Mouse (Mus musculus) heart, adult 8-10 months (tissue): ENCODE measurements around the gene Ergic1. TPM values are rescaled to one million over a fixed set of nuclear protein-coding genes. Genes with fewer than 3 reads are reported as not detected.

ENCODE experiments used
- DNase-seq: peaks from one replicate; pipeline ENCODE4 v3.0.0; 2022; ENCODE audit warnings: low spot score
- total RNA-seq, 4 experiments: library from RNA; stranded (reverse); gene quantifications; 2 replicates each; pipeline ENCODE4 v1.2.4; 2022

Ergic1 gene
- total RNA-seq, 4 experiments from 2014 or later, result 52.7 to 57.9 (median 55.4) TPM

DNA sequence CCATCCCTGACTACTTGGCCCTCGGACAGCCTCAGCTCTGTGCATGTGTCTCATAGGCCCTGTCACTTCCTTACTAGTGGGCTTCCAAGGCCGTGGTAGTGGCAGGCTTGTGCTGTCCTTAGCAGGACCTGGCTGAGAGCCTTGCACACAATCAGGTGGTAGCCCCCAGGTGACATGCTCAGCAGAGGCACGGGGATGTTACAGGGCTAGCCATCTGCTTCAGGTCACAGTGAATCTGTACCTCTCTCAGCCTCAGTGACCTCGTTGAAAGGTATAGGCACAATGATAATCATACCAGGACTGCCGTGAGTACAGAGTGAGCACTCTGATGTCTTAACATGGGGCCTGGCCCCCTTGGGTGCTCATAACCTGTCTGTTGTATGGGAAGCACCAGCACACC is 13.4 kb downstream of the Ergic1 start:
- no peak for DNase-seq

DNA sequence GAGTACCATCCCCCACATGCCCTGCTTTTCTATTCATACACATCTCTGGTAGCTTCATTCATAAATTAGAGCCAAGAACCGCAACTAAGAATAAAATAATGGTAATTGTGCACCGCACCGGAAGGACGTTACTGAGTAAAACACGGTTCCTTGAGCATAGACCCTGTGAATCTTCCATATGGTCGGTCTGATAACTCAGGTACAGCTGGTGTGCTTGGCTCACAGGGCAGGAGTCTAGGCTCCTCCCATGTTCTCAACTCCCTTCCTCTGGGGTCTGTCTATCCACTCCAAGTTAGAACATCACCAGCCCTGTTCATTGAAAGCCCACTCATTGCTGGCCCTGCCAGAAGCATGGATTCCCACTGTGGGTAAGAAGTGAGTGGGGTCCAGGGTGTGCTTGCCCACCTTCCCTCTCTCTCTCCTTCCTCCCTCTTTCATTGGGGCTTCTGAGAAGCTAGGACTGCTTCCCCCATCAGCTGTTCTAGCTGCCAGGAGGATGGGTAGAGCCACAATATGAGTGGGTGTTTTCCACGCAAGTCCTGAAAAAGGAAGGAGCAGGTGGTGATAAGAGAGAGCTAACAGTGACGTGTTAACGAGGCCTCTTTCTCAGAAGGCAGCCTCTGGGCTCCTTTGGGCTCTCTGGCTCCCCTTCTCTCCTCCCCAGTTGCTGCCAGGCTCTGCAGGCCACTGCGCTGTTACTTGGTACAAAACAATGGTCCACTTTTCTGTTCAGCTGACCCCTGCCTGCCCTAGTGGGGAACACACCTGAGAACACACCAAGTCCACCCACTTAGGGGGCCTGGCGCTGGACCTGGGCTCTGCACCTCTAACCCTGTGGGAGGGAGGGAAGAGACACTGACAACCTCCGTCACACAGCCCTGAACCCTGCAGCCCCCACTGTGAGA is 14.7 kb downstream of the Ergic1 start:
- DNase-seq, result no peak

DNA sequence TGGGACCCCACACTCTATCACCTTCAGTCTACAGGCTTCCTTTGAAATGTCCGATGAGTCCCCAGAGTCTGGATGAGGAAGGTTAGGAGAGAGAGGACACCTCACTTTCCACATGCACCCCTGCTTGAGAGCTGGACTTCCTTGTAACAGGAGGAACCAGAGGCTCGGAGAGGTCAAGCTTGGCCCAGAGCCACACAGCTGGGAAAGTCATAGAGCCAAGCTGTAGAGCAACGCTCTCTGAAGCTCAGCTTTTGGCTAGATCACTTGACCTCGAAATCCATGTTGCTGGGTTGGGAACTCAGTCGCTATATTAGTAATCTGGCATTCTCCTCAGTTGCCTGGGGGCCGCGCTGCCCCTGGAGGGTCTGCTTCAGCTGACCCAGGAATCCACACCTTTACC is 15.5 kb downstream of the Ergic1 start:
- DNase-seq, result peak; percentile 83

DNA sequence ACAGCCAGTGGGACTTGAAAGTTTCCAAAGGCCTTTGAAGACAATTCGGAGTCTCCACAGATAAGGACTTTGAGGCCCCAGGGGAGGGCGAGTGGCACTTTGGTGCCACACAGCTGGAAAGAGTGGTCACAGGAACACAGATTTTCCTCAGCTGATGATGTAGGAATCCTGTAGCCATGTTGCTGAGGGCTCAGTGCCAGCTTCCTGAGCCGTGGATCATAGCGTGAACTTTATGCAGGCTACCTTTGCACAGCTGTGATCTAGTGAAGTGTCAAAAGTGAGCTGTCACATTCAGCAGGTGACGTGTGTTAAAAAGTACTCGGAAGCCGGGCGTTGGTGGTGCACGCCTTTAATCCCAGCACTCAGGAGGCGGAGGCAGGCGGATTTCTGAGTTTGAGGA is 16.0 kb downstream of the Ergic1 start:
- DNase-seq, result no peak

DNA sequence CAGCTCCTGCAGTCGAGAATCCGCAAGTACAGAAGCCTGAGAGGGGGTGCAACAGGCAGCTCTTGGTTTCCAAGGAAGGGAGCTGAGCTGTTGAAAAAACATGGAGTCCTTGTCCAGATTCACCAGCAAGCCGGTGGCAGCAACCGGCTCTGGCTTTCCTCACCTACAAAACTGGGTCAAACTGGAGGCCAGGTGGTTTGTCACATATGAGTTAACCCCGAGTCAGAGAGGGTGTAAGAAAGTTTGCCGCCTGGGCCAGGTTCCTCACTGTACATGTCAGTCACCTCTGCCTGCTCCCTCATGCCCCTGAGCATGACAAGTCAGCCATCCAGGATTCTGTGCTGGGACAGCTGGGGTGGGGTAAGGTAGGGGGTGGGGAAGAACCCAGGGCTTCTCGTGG is 16.9 kb downstream of the Ergic1 start:
- no peak for DNase-seq

DNA sequence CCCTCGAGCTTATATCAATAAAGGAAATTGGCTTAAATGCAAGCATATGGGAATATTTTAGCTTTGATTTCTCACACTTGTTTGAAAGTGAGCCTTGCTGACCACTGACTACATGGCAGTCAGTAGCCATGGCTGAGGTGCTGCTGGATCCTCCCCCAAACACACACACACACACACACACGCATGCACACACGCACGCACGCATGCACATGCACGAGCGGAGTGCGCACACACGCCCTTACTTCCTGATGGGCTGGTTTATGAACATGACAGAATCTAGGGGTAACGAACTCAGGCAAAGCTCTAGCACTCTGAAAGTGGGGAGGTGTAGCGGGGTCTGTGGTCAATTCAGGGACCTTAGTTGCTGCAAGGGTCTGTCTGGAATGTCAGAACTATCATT is 17.5 kb downstream of the Ergic1 start:
- no peak for DNase-seq

DNA sequence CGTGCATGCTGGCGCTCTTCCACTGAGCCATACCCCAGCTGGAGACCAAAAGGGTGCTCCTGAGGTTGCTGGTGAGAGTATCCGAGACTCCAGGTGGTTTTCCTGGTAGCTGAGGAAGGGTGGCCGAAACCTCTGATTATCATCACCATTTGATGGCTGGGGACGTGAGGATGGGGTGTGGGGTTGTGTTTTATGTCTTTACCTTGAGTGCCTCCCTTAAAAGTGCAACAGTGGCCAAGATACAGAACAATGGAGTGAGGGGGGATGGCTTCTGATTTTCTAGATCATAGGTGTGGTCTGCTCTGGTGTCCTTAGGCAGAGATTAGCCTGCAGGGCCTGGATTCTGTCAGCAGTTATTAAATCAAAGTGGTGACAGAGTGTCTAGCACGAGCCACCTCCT is 18.1 kb downstream of the Ergic1 start:
- no peak for DNase-seq

DNA sequence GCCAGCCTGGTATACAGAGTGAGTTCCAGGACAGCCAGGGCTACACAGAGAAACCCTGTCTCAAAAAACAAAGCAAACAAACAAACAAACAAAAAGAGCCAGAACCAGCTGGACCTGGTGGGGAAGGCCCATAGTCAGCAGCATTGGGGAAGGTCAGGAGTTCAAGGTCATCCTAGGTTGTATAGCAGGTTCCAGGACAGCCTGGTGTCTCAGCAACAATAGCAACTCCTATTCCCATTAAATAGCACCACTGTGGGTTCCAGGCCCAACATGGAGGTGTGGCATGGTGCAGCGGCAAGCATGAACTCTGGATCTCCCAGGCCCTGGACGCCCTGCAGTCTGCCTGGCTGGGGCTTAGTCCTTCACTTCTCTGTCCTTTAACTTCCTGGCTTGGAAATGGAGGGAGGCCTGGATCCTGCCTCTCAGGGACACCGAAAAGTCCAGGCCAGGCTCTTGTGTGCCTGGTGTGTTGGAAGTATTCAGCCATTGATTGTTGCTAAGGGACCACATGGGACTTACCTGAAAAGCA is 19.6 kb downstream of the Ergic1 start:
- DNase-seq, result no peak

DNA sequence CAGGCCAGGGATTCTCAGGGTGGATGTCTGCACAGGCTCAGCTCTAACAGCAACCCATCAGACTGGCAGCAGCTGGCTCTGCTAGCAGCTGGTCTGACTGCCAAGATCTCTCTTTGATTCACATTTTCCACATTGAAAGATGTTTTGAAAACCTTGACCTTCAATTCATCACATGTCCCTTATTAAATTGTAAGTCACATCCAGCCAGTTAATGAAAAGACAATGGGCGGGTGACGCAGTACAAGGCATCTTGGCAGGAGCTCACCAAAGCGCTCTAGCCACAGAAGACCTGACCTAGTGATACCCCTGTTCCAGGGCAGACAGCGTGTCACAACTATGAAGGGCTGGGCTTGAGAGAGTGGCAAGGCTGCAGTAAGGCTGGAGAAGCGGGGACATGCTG is 21.0 kb downstream of the Ergic1 start:
- DNase-seq, result peak; percentile 75

DNA sequence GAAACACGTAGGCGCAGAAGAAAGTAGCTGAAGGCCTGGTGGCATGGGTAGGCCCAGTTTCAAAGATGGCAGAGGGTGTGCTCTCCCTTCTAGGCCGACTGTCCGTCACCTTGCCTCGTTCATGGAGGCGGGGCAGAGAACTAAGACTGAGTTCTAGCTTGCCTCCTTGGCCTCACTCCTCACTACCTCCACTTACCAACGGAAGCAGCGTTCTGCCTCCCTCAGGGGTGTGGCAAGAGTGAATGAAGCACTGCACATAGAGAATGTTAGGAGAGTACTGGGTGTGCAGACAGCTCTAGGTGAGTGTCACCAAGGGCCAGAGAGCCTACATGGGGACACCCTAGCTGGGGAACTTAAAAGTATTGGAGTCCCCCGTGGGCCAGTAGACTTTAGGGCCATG is 21.8 kb downstream of the Ergic1 start:
- no peak for DNase-seq

DNA sequence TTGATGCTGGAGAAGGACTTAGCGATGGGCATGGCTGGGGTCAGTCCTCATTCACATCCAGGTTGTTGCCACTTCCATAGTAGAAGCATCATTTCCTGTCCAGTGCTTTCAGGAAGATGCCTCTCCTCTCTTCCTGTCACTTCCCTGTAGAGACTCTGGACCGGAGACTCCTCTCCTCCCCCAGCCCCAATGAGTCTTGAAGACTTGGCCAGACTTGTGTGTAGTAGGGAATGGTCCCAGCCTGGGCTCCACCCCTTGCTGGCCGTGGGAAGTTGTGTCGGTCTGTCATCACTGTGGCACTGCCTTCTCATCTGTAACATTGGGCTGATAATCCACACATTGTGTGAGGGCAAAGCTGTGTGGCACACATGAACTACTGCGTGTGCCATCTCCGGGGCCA is 22.3 kb downstream of the Ergic1 start:
- DNase-seq, result no peak

DNA sequence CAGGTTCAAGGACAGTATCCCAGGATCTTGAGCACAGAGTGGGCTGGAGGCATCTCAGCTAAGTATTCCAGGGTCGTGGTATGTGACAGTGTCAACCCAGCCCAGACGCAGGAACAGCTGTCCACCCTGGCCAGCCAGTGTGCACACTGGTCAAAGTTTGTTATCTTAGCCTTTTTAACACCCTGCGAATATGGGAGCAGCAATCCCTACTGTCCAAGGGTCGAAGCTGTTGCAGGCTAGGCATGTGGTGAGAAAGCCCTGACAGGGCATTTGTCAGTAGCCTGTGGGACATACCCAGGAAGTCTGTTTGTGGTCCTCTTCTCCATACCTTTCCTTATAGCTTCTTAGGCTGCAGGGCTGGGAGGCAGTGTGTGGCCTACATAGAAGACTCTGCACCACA is 22.8 kb downstream of the Ergic1 start:
- DNase-seq, result no peak

DNA sequence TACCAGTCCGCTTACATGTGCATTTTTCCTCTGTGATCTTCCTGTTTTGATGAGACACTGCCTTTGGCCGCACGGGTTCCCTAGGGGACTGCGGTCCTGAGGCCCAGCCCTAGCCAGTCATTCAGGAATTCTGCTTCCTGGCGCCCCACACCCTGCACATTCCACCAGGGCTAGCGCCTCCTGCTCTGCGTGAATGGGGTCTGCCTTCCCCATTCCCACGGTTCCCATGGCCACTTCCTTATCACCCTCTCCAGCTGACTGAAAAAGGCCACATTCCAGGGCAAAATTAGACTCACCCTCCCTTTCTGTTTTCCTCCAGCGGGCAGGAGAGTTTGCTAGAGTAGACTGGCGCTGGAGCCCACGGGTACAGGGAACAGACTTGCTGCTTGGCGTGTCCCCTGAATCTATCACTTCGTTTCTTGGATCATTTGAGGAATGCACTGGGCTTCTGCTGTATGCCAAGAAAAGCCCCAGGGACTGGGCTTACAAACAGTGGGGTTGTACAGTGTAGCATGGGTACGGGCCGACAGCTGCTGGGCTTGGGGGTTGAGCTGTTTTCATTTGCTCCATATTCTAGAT is 23.4 kb downstream of the Ergic1 start:
- DNase-seq, result peak; percentile 92

DNA sequence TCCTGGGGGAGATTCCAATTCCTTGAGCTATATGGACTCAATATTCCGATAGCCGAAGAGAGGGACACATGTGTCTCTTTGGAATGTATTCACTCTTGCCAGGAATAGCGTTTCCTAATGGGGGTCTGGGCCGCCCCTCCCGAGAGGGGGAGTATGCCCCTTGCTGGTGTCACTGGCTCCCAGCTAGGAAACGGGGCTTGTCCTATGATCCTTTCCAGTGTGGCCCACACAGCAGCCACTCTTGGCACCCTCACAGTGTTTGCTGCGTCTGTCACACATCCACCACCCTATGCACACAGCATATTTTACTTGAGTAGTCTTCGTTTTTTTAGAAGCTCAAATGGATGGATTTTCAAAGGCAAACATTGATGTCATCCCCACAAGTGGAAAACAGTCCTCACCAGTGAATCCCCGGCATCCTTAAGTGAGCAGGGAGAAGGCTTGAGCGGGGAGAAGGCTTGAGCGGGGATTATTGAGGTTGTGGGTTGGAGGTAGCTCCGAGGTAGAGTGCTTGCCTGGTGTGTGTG is 26.7 kb downstream of the Ergic1 start:
- no peak for DNase-seq

DNA sequence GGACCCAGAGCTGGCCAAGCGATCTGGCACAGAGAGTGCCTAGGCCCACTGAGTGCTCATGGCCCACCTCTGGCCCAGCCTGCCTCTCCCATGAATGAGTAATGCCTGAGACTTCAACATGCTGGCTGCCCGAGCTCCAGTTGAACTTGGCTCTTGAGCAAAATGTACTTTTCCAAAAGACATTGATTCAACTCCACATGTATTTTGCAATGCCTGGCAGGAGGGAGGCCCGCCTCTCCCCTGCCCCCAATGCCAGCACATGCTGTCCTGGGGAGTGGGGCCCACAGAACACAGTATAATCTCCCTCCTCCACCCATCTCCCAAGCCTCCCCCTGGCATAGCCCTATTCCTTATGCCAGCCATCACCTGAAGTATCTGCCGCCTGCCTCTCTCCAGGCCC is 31.2 kb downstream of the Ergic1 start:
- no peak for DNase-seq

DNA sequence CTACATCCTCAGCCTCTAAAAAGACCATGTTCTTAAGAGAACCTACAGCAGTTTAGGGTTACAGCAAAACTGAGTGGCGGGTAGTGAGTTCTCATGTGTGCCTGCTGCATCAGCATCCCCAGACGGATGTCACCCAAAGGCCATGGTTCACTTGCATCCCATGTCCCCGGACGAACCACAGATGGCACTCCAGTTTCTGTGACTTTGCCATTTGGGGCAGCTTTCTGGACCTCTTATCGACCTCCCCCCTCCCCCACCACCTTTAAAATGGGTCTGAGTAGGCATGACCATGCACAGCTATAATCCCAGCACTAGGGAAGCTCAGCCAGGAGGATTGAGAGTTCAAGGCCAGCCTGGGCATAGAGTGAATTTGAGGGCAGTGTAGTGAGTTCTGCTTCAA is 31.9 kb downstream of the Ergic1 start:
- no peak for DNase-seq

DNA sequence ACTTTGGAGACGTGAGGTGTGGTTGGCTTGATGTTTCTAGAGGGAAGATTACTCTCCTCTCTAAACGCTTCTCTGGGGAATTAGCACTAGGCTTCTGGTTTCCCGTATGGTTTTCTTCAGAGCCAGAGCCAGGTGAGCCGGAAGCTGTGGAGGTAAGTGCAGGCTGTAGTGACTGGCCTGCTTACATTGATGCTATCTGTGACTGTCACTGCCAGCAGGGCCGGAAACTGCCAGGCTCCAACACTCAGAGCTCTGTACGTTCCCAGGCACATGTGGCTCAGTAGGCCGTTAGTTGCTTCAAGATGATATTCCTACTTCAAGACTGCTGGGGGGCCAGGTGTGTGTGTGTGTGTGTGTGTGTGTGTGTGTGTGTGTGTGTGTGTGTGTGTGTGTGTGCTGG is 32.9 kb downstream of the Ergic1 start:
- DNase-seq, result no peak

DNA sequence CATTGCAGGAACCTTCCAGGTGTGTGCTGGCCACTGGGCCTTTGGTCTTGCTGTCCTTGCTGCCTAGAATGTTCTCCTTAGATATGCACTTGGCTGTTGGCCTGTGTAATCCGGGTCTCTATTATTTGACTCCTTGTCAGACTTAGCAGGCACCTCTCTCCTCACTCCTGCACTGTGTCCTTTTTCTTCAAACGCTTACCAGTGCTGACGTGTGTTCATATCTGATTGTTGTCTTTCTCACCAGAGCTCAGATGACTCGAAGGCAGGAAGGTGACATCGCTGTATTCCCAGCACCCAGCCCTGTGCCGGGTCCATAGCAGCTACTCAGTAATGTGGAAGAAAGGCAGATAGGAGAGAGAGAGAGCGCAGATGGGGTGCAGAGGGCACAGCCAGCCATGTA is 33.7 kb downstream of the Ergic1 start:
- DNase-seq, result no peak

DNA sequence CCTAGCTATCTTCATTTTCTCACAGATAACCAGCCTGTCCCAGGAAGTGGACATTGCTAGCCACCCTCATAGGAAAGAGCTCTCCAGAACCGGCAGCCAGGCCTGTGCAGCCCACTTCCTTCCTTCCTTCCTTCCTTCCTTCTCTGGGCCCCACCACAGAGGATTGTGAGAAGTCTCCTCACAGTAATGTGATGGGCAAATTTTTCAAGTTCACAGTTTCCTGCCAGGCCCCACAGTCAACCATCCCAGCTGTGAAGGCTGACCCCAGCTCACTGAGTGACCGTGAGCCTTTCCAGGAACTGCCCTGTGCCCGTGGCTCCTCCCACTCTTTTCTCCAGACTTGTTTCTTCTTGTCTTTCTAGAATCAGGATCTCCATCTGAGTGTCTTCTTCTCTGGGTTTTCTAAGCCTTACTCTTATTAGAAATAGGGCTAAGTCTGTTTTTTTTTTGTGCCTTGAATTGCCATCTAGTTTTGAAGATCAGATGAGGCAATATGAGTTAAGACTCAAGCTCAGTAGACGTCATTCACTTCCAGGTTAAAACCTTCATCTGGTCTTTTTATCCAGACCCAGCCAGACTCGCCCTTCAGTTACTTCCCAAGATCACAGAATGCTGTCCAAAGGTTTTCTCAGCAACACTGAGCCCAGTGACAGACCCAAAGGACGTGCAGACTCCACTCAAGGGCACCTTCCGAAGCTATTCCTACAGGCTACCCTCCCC is 34.3 kb downstream of the Ergic1 start:
- no peak for DNase-seq

DNA sequence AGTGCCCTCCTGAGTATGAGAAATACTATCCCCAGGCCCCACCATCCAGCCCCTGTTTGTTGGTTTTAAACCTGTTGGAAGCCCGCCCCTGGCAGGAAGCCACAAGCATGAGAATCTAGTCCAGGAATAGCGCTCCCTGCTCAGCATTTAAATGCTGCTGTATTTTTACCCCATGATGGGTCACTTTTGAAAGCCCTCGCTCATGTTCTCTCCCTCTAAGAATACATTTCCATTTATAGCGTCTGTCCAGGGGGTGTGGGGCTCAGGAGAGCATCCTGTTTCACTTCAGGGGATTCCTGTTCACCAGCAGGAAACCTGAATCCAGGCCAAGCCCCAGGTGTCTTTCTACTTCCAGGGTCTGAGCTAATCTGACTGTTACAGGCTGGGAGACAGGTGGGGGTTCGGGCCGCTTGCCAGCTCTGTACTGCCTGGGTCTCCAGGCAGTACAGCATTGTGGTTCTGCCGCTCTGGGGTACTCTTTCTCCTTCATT is 34.9 kb downstream of the Ergic1 start:
- peak; percentile 91 for DNase-seq

DNA sequence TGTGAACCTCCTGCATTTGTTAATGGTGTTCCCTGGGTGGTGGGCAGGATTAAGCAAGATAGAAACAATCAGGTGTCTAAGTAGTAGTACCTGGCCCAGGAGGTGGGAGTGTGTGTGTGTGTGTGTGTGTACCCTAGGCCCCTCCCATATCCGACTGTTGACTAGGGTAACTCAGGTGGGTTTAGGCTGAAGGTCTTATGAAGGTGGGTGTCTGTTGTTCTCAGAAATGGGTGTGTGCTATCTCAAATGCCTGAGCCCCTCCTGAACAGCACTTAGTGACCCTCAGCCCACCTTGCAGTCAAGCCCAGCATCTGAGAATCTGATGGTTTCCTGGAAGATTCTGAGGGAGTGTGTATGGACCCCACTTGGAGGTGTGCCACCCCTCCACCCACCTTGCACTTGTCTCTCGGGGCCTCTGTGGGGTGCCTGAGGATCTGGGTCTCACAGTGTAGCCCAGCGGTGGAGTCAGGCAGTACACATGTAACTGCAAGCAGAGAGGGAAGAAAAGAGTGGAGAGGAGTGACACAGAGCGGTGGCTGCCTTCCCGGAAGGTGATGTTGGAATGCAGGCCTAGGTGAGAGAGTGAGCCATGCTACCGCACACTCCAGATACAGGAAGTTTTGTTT is 35.7 kb downstream of the Ergic1 start:
- DNase-seq, result no peak

DNA sequence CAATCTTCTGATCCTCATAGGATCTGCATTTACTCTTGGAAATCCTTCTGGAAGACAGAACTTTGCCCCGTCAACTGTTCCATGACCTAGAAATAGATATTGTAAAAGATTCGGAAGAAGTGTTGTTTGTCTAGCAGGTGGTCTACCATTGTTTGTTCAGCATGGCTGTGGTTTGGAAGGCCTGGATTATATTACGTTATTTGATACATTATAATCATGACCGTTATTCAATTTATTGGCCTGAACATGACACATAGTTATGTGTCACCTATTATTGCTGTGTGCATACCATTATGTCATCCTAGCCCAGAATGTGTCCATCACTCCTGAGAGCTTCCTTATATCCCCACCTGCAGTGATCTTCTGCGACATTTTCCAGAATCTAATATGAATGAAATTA is 37.6 kb downstream of the Ergic1 start:
- DNase-seq, result no peak
